Mouse (Mus musculus): Measurements from ENCODE around the gene Hs6st2. TPM values are rescaled to one million over a fixed set of nuclear protein-coding genes. Genes with fewer than 3 reads are reported as not detected.

Gene Hs6st2
- polyA plus RNA-seq, 1 experiment from 2014 or later, result 4.3 TPM

GRCm38 (mm10) chrX:51431706-51432105, 249.9 kb downstream of the Hs6st2 start:
- Histone ChIP-seq H3K27me3 (replicated peaks; ENCODE audit: control insufficient read depth, insufficient read depth, low read length) (no peaks in the 10 kb centered on the region), H3K9me3 (ENCODE audit: control insufficient read depth, low read length) (no peaks in the 10 kb centered on the region), H3K27ac (ENCODE audit: low read length) (no peak overlapping the region), H3K4me3 (ENCODE audit: low read length) (no peak overlapping the region), H3K4me2 (ENCODE audit: low read depth, low read length) (no peak overlapping the region), H3K4me1 (ENCODE audit: control insufficient read depth, insufficient read depth, low read length) (0 out of 2 replicates have a peak, but pooled peaks cover 2% of the 10 kb centered on the region), H3K9ac (ENCODE audit: low read depth, low read length) (no peak overlapping the region), H3K36me3 (ENCODE audit: control insufficient read depth, insufficient read depth, low read length) (no peaks in the 10 kb centered on the region)
- 73% methylated on average over 3 of the region's 3 CpGs for WGBS
- no peak for ATAC-seq

GRCm38 (mm10) chrX:51425031-51425430, 256.6 kb downstream of the Hs6st2 start:
- Histone ChIP-seq H3K9ac (ENCODE audit: low read depth, low read length) (no peak overlapping the region), H3K4me1 (ENCODE audit: control insufficient read depth, insufficient read depth, low read length) (no peaks in the 10 kb centered on the region), H3K4me3 (ENCODE audit: low read length) (no peak overlapping the region), H3K4me2 (ENCODE audit: low read depth, low read length) (no peak overlapping the region), H3K9me3 (ENCODE audit: control insufficient read depth, low read length) (no peaks in the 10 kb centered on the region), H3K36me3 (ENCODE audit: control insufficient read depth, insufficient read depth, low read length) (no peaks in the 10 kb centered on the region), H3K27ac (ENCODE audit: low read length) (no peak overlapping the region), H3K27me3 (replicated peaks; ENCODE audit: control insufficient read depth, insufficient read depth, low read length) (no peaks in the 10 kb centered on the region)
- no peak for ATAC-seq
- WGBS, result 68% methylated on average over 5 of the region's 5 CpGs

GRCm38 (mm10) chrX:51410289-51410688, 271.4 kb downstream of the Hs6st2 start:
- WGBS, result 77% methylated on average over 2 of the region's 2 CpGs
- Histone ChIP-seq H3K36me3 (ENCODE audit: control insufficient read depth, insufficient read depth, low read length) (no peaks in the 10 kb centered on the region), H3K27me3 (replicated peaks; ENCODE audit: control insufficient read depth, insufficient read depth, low read length) (no peaks in the 10 kb centered on the region), H3K4me2 (ENCODE audit: low read depth, low read length) (no peak overlapping the region), H3K9ac (ENCODE audit: low read depth, low read length) (no peak overlapping the region), H3K4me1 (ENCODE audit: control insufficient read depth, insufficient read depth, low read length) (no peaks in the 10 kb centered on the region), H3K9me3 (ENCODE audit: control insufficient read depth, low read length) (no peaks in the 10 kb centered on the region), H3K4me3 (ENCODE audit: low read length) (no peak overlapping the region), H3K27ac (ENCODE audit: low read length) (no peak overlapping the region)
- ATAC-seq, result peak; percentile 84

- no peaks in the 10 kb centered on the region for H3K4me1 ChIP-seq (ENCODE audit: control insufficient read depth, insufficient read depth, low read length)
- no peak overlapping the region for H3K4me2 ChIP-seq (ENCODE audit: low read depth, low read length)
- no peak overlapping the region for H3K9ac ChIP-seq (ENCODE audit: low read depth, low read length)
- H3K4me3 ChIP-seq (ENCODE audit: low read length), result no peak overlapping the region
- no peaks in the 10 kb centered on the region for H3K27me3 ChIP-seq (replicated peaks; ENCODE audit: control insufficient read depth, insufficient read depth, low read length)
- ATAC-seq, result no peak; the same call in 1 of the 2 replicates
- H3K27ac ChIP-seq (ENCODE audit: low read length), result no peak overlapping the region
- no peaks in the 10 kb centered on the region for H3K36me3 ChIP-seq (ENCODE audit: control insufficient read depth, insufficient read depth, low read length)
- no peaks in the 10 kb centered on the region for H3K9me3 ChIP-seq (ENCODE audit: control insufficient read depth, low read length)
These were observed 284.2 kb downstream of the Hs6st2 start for GRCm38 (mm10) chrX:51397457-51397856.

- Histone ChIP-seq H3K4me2 (ENCODE audit: low read depth, low read length) (no peak overlapping the region), H3K9me3 (ENCODE audit: control insufficient read depth, low read length) (no peaks in the 10 kb centered on the region), H3K9ac (ENCODE audit: low read depth, low read length) (no peak overlapping the region), H3K36me3 (ENCODE audit: control insufficient read depth, insufficient read depth, low read length) (no peaks in the 10 kb centered on the region), H3K27ac (ENCODE audit: low read length) (no peak overlapping the region), H3K4me3 (ENCODE audit: low read length) (no peak overlapping the region), H3K27me3 (replicated peaks; ENCODE audit: control insufficient read depth, insufficient read depth, low read length) (no peaks in the 10 kb centered on the region), H3K4me1 (ENCODE audit: control insufficient read depth, insufficient read depth, low read length) (no peaks in the 10 kb centered on the region)
- ATAC-seq, result no peak
- 14% methylated on average over 5 of the region's 5 CpGs for WGBS
These were observed 307.0 kb downstream of the Hs6st2 start for GRCm38 (mm10) chrX:51374670-51375069.

- no peak overlapping the region for H3K27ac ChIP-seq (ENCODE audit: low read length)
- H3K9ac ChIP-seq (ENCODE audit: low read depth, low read length), result no peak overlapping the region
- 32% methylated on average over 5 of the region's 5 CpGs for WGBS
- H3K4me3 ChIP-seq (ENCODE audit: low read length), result no peak overlapping the region
- H3K4me1 ChIP-seq (ENCODE audit: control insufficient read depth, insufficient read depth, low read length), result no peaks in the 10 kb centered on the region
- H3K27me3 ChIP-seq (replicated peaks; ENCODE audit: control insufficient read depth, insufficient read depth, low read length), result no peaks in the 10 kb centered on the region
- H3K36me3 ChIP-seq (ENCODE audit: control insufficient read depth, insufficient read depth, low read length), result no peaks in the 10 kb centered on the region
- H3K4me2 ChIP-seq (ENCODE audit: low read depth, low read length), result no peak overlapping the region
- ATAC-seq, result peak; percentile 66
- no peaks in the 10 kb centered on the region for H3K9me3 ChIP-seq (ENCODE audit: control insufficient read depth, low read length)
These were observed 309.0 kb downstream of the Hs6st2 start for GRCm38 (mm10) chrX:51372477-51373239.

- no peaks in the 10 kb centered on the region for H3K27me3 ChIP-seq (replicated peaks; ENCODE audit: control insufficient read depth, insufficient read depth, low read length)
- ATAC-seq, result no peak
- no peak overlapping the region for H3K4me2 ChIP-seq (ENCODE audit: low read depth, low read length)
- H3K4me3 ChIP-seq (ENCODE audit: low read length), result no peak overlapping the region
- H3K27ac ChIP-seq (ENCODE audit: low read length), result no peak overlapping the region
- no peaks in the 10 kb centered on the region for H3K36me3 ChIP-seq (ENCODE audit: control insufficient read depth, insufficient read depth, low read length)
- 81% methylated on average over 1 of the region's 1 CpGs for WGBS
- no peaks in the 10 kb centered on the region for H3K9me3 ChIP-seq (ENCODE audit: control insufficient read depth, low read length)
- no peaks in the 10 kb centered on the region for H3K4me1 ChIP-seq (ENCODE audit: control insufficient read depth, insufficient read depth, low read length)
- H3K9ac ChIP-seq (ENCODE audit: low read depth, low read length), result no peak overlapping the region
These were observed 332.0 kb downstream of the Hs6st2 start for GRCm38 (mm10) chrX:51349682-51350081.

- Histone ChIP-seq H3K4me2 (ENCODE audit: low read depth, low read length) (no peak overlapping the region), H3K36me3 (ENCODE audit: control insufficient read depth, insufficient read depth, low read length) (no peaks in the 10 kb centered on the region), H3K9me3 (ENCODE audit: control insufficient read depth, low read length) (no peaks in the 10 kb centered on the region), H3K4me1 (ENCODE audit: control insufficient read depth, insufficient read depth, low read length) (no peaks in the 10 kb centered on the region), H3K9ac (ENCODE audit: low read depth, low read length) (no peak overlapping the region), H3K27me3 (replicated peaks; ENCODE audit: control insufficient read depth, insufficient read depth, low read length) (no peaks in the 10 kb centered on the region), H3K4me3 (ENCODE audit: low read length) (no peak overlapping the region), H3K27ac (ENCODE audit: low read length) (no peak overlapping the region)
- 52% methylated on average over 3 of the region's 3 CpGs for WGBS
- peak; percentile 74 for ATAC-seq
These were observed 338.1 kb downstream of the Hs6st2 start for GRCm38 (mm10) chrX:51343595-51343994.
